Mouse (Mus musculus) liver, embryonic 15.5 days (tissue): ENCODE data around the gene Gm1979. TPM values are rescaled to one million over a fixed set of nuclear protein-coding genes. Genes with fewer than 3 reads are reported as not detected.
"Not testable (repeated sequence)": the region's sequence is repeated elsewhere in the genome, so short reads cannot be mapped to it uniquely, and the experiment has no call there.

Experiments
- ATAC-seq: fragments of 200-750 bp; cut with Nextera tagmentation; 2 replicates; pipeline ENCODE4 v1.8.0; 2017; ENCODE audit warnings: moderate number of reproducible peaks, mild to moderate bottlenecking, moderate library complexity; ENCODE audit not compliant: insufficient read depth
- H3K27ac ChIP-seq: fragments of 300-500 bp; sonication (generic); replicated peaks from 2 replicates; pipeline ENCODE4 v1.5.1; 2015; ENCODE audit warnings: mild to moderate bottlenecking, inconsistent platforms
- H3K27me3 ChIP-seq: fragments of 300-500 bp; sonication (generic); 2 replicates; pipeline ENCODE4 v1.6.1; 2015; ENCODE audit warnings: mild to moderate bottlenecking, inconsistent platforms
- H3K36me3 ChIP-seq: fragments of 300-500 bp; sonication (generic); replicated peaks from 2 replicates; pipeline ENCODE4 v1.6.1; 2015; ENCODE audit warnings: moderate library complexity, mild to moderate bottlenecking, inconsistent platforms
- H3K4me1 ChIP-seq: fragments of 300-500 bp; sonication (generic); replicated peaks from 2 replicates; pipeline ENCODE4 v1.6.1; 2015; ENCODE audit warnings: inconsistent platforms
- H3K4me2 ChIP-seq: fragments of 300-500 bp; sonication (generic); 2 replicates; pipeline ENCODE4 v1.6.1; 2015; ENCODE audit warnings: moderate library complexity, mild to moderate bottlenecking, inconsistent platforms
- H3K4me3 ChIP-seq: fragments of 300-500 bp; sonication (generic); replicated peaks from 2 replicates; pipeline ENCODE4 v1.5.1; 2015; ENCODE audit warnings: mild to moderate bottlenecking, inconsistent platforms
- H3K9ac ChIP-seq: fragments of 300-500 bp; sonication (generic); 2 replicates; pipeline ENCODE4 v1.6.1; 2015; ENCODE audit warnings: moderate library complexity, mild to moderate bottlenecking, inconsistent platforms
- H3K9me3 ChIP-seq: fragments of 300-500 bp; sonication (generic); replicated peaks from 2 replicates; pipeline ENCODE4 v1.6.1; 2016; ENCODE audit warnings: inconsistent platforms
- WGBS: fragments of 180-500 bp; shearing (Covaris S2); methylation state at CpG from one replicate; pipeline ENCODE4 v1.1.7; 2015; ENCODE audit warnings: mixed read lengths; ENCODE audit not compliant: insufficient replicate concordance; 5-methylcytosine and 5-hydroxymethylcytosine counted together
- polyA plus RNA-seq: library from polyadenylated mRNA; unstranded; fragments of >200 nt; fragmentation: Nextera tagmentation; extraction: Ambion mirVana; gene quantifications from 2 replicates; pipeline ENCODE4 v1.2.1, GENCODE M21; 2015

Gene Gm1979
- not detected in 2 replicates for polyA plus RNA-seq

DNA sequence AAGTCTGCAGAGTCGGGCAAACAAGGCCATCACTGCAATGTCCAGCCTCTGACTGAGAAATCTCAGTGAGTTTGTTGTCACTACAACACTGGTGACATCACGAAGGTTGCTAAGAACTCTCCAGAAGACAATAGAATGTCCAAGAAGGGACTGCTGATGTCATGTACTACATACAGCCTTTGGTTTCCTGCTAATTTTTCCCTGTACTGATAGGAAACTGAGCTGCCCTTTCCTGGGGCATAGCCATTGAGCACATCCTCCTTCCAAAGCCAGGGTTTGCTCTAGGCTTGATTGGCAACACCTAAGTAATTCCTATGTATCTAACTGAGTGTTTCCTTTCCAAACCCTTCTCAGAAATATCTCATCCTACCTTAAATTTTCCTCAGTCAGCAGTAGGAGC, at the start of gene Gm1979:
Gene Gm1979 (minus strand): TSS at position 101 of the 400 bp plus-strand sequence.
- H3K9ac ChIP-seq, ATAC-seq, H3K36me3 ChIP-seq, H3K4me2 ChIP-seq, H3K27me3 ChIP-seq, H3K4me3 ChIP-seq, H3K9me3 ChIP-seq, H3K4me1 ChIP-seq, H3K27ac ChIP-seq: not testable (repeated sequence)
- WGBS = 57% methylated on average over 1 of the region's 2 CpGs

DNA sequence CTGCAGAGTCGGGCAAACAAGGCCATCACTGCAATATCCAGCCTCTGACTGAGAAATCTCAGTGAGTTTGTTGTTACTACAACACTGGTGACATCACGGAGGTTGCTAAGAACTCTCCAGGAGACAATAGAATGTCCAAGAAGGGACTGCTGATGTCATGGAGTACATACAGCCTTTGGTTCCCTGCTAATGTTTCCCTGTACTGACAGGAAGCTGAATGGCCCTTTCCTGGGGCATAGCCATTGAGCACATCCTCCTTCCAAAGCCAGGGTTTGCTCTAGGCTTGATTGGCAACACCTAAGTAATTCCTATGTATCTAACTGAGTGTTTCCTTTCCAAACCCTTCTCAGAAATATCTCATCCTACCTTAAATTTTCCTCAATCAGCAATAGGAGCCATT, 34.9 kb upstream of the Gm1979 start, which contains the start of gene Speer4a:
Gene Speer4a (minus strand): TSS at position 101 of the 400 bp plus-strand sequence.
- H3K4me1 ChIP-seq, H3K27ac ChIP-seq, H3K36me3 ChIP-seq, H3K4me2 ChIP-seq, H3K9ac ChIP-seq, ATAC-seq, H3K27me3 ChIP-seq, H3K9me3 ChIP-seq, H3K4me3 ChIP-seq: not testable (repeated sequence)
- 56% methylated on average over 2 of the region's 2 CpGs for WGBS

DNA sequence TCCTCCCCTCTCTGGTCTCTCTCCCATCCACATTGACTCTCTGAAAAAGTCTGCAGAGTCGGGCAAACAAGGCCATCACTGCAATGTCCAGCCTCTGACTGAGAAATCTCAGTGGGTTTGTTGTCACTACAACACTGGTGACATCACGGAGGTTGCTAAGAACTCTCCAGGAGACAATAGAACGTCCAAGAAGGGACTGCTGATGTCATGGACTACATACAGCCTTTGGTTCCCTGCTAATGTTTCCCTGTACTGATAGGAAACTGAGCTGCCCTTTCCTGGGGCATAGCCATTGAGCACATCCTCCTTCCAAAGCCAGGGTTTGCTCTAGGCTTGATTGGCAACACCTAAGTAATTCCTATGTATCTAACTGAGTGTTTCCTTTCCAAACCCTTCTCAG, 18.2 kb upstream of the Gm1979 start, which contains the start of gene Gm5862:
Gene Gm5862 (minus strand): TSS at position 101 of the 400 bp plus-strand sequence.
- WGBS = no CpG with 5 or more reads among the region's 3 CpGs
- H3K9me3 ChIP-seq, ATAC-seq, H3K4me1 ChIP-seq, H3K9ac ChIP-seq, H3K27ac ChIP-seq, H3K36me3 ChIP-seq, H3K4me2 ChIP-seq, H3K4me3 ChIP-seq, H3K27me3 ChIP-seq: not testable (repeated sequence)

GRCm38 (mm10) chr5:26007697-26008096, 3.1 kb upstream of the Gm1979 start:
- H3K9ac ChIP-seq, H3K9me3 ChIP-seq, ATAC-seq, H3K4me1 ChIP-seq, H3K36me3 ChIP-seq, H3K27me3 ChIP-seq, H3K4me3 ChIP-seq, H3K27ac ChIP-seq, H3K4me2 ChIP-seq: not testable (repeated sequence)
- WGBS = 38% methylated on average over 7 of the region's 7 CpGs

DNA sequence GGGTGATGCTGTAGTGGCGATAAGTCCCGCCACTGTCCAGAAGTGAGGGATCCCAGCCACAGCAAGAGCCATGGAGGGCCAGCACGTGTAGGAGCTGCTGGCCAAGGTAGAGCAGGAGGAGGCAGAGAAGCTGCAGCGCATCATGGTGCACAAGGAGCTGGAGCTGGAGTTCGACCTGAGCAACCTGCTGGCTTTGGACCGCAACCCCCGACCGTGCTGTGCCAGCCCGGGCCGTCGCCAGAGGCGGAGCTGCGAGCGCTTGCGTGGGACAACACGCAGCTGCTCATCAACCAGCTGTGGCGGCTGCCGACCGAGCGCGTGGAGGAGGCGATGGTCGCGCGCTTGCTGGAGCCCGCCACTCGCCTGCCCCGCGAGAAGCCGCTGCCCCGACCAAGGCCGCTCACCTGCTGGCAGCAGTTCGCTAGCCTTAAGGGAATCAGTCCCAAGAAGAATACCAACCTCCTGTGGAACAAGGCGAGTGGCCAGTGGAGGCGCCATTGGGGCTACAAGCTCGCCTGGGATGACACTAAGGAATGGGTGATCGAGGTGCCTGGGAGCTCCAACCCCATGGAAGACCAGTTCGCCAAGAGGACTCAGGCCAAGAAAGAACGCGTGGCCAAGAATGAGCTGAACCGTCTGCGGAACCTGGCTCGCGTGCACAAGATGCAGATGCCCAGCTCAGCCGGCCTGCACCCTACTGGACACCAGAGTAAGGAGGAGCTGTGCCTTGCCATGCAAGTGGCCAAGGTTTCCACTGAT, 2.5 kb upstream of the Gm1979 start:
- 17% methylated on average over 43 of the region's 45 CpGs for WGBS

GRCm38 (mm10) chr5:25988550-25988949, 16.0 kb downstream of the Gm1979 start, which contains the start of gene Gm21698:
TSS of gene Gm21698 (minus strand) at chr5:25988650.
- not testable (repeated sequence) for H3K4me3 ChIP-seq, H3K9me3 ChIP-seq, H3K4me1 ChIP-seq, H3K27ac ChIP-seq, H3K9ac ChIP-seq, ATAC-seq, H3K27me3 ChIP-seq, H3K36me3 ChIP-seq, H3K4me2 ChIP-seq
- WGBS = no CpG with 5 or more reads among the region's 3 CpGs

More for the DNA sequence above, 2.5 kb upstream of the Gm1979 start:
- H3K27me3 ChIP-seq, H3K36me3 ChIP-seq, H3K9me3 ChIP-seq, H3K4me3 ChIP-seq, H3K27ac ChIP-seq, ATAC-seq, H3K9ac ChIP-seq, H3K4me1 ChIP-seq: not testable (repeated sequence)
- 0 out of 2 replicates have a peak overlapping the region, but pooled peaks have one; percentile 0 for H3K4me2 ChIP-seq

DNA sequence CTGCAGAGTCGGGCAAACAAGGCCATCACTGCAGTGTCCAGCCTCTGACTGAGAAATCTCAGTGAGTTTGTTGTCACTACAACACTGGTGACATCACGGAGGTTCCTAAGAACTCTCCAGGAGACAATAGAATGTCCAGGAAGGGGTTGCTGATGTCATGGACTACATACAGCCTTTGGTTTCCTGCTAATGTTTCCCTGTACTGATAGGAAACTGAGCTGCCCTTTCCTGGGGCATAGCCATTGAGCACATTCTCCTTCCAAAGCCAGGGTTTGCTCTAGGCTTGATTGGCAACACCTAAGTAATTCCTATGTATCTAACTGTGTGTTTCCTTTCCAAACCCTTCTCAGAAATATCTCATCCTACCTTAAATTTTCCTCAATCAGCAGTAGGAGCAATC, 32.0 kb downstream of the Gm1979 start, which contains the start of gene Gm21680:
Gene Gm21680 (minus strand): TSS at position 101 of the 400 bp plus-strand sequence.
- not testable (repeated sequence) for ATAC-seq, H3K4me3 ChIP-seq, H3K9ac ChIP-seq, H3K27ac ChIP-seq, H3K36me3 ChIP-seq, H3K9me3 ChIP-seq, H3K27me3 ChIP-seq, H3K4me1 ChIP-seq, H3K4me2 ChIP-seq
- WGBS = no CpG with 5 or more reads among the region's 2 CpGs

DNA sequence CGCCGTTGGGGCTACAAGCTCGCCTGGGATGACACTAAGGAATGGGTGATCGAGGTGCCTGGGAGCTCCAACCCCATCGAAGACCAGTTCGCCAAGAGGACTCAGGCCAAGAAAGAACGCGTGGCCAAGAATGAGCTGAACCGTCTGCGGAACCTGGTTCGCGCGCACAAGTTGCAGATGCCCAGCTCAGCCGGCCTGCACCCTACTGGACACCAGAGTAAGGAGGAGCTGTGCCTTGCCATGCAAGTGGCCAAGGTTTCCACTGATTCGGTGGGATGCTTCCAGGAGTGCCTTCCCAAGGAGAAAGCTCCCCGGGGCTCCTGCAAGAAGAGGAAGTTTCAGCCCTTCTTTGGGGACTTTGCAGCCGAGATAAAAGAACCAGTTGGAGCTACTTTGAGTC, 47.5 kb downstream of the Gm1979 start:
- not testable (repeated sequence) for H3K4me2 ChIP-seq, H3K4me3 ChIP-seq, H3K36me3 ChIP-seq, H3K27me3 ChIP-seq, H3K27ac ChIP-seq, H3K9ac ChIP-seq, H3K4me1 ChIP-seq, H3K9me3 ChIP-seq, ATAC-seq
- 42% methylated on average over 17 of the region's 17 CpGs for WGBS

GRCm38 (mm10) chr5:25956611-25957010, 48.0 kb downstream of the Gm1979 start:
- H3K36me3 ChIP-seq, H3K4me1 ChIP-seq, H3K4me2 ChIP-seq, H3K9ac ChIP-seq, H3K4me3 ChIP-seq, H3K27me3 ChIP-seq, H3K27ac ChIP-seq, H3K9me3 ChIP-seq, ATAC-seq: not testable (repeated sequence)
- 27% methylated on average over 32 of the region's 32 CpGs for WGBS

- H3K4me2 ChIP-seq = not testable (repeated sequence)
These were observed 50.3 kb downstream of the Gm1979 start, which contains the start of gene Gm21671 for GRCm38 (mm10) chr5:25954317-25954716. TSS of gene Gm21671 (minus strand) at chr5:25954417.

More at GRCm38 (mm10) chr5:25954317-25954716, 50.3 kb downstream of the Gm1979 start, which contains the start of gene Gm21671:
- WGBS = 45% methylated on average over 2 of the region's 2 CpGs
- not testable (repeated sequence) for H3K4me1 ChIP-seq, H3K36me3 ChIP-seq, H3K9ac ChIP-seq, H3K27ac ChIP-seq, H3K9me3 ChIP-seq, H3K27me3 ChIP-seq, H3K4me3 ChIP-seq, ATAC-seq
